Mouse (Mus musculus) neural tube, embryonic 13.5 days (tissue): ENCODE data around the gene Rnf167. TPM values are rescaled to one million over a fixed set of nuclear protein-coding genes. Genes with fewer than 3 reads are reported as not detected.
A peak's percentile ranks its signal among the peaks of the same experiment; 100 is the strongest.

ENCODE experiments used
- ATAC-seq: fragments of 200-750 bp; cut with Nextera tagmentation; 2 replicates; pipeline ENCODE4 v1.8.0; 2017; ENCODE audit warnings: low read depth, mild to moderate bottlenecking, moderate TSS enrichment, moderate library complexity
- H3K27ac ChIP-seq: fragments of 300-500 bp; sonication (generic); replicated peaks from 2 replicates; pipeline ENCODE4 v1.5.1; 2015; ENCODE audit warnings: moderate library complexity, mild to moderate bottlenecking, inconsistent platforms
- H3K27me3 ChIP-seq: fragments of 300-500 bp; sonication (generic); 2 replicates; pipeline ENCODE4 v1.6.1; 2015; ENCODE audit warnings: mild to moderate bottlenecking, inconsistent platforms
- H3K36me3 ChIP-seq: fragments of 300-500 bp; sonication (generic); 2 replicates; pipeline ENCODE4 v1.6.1; 2015; ENCODE audit warnings: mild to moderate bottlenecking, inconsistent platforms
- H3K4me1 ChIP-seq: fragments of 300-500 bp; sonication (generic); replicated peaks from 2 replicates; pipeline ENCODE4 v1.6.1; 2015; ENCODE audit warnings: inconsistent platforms
- H3K4me2 ChIP-seq: fragments of 300-500 bp; sonication (generic); 2 replicates; pipeline ENCODE4 v1.6.1; 2015; ENCODE audit warnings: inconsistent platforms, mild to moderate bottlenecking, moderate library complexity
- H3K4me3 ChIP-seq: fragments of 300-500 bp; sonication (generic); 2 replicates; pipeline ENCODE4 v1.5.1; 2015; ENCODE audit warnings: mild to moderate bottlenecking, inconsistent platforms
- H3K9ac ChIP-seq: fragments of 300-500 bp; sonication (generic); 2 replicates; pipeline ENCODE4 v1.6.1; 2015; ENCODE audit warnings: moderate library complexity, mild to moderate bottlenecking, inconsistent platforms
- H3K9me3 ChIP-seq: fragments of 300-500 bp; sonication (generic); 2 replicates; pipeline ENCODE4 v1.6.1; 2016; ENCODE audit warnings: inconsistent platforms
- WGBS: fragments of 180-500 bp; shearing (Covaris S2); methylation state at CpG from one replicate; pipeline ENCODE4 v1.1.7; 2015; 5-methylcytosine and 5-hydroxymethylcytosine counted together
- polyA plus RNA-seq: library from polyadenylated mRNA; unstranded; fragments of >200 nt; fragmentation: Nextera tagmentation; extraction: Ambion mirVana; gene quantifications from 2 replicates; pipeline ENCODE4 v1.2.1, GENCODE M21; 2015

The Rnf167 gene
- polyA plus RNA-seq, 1 experiment from 2014 or later: 106 TPM

DNA sequence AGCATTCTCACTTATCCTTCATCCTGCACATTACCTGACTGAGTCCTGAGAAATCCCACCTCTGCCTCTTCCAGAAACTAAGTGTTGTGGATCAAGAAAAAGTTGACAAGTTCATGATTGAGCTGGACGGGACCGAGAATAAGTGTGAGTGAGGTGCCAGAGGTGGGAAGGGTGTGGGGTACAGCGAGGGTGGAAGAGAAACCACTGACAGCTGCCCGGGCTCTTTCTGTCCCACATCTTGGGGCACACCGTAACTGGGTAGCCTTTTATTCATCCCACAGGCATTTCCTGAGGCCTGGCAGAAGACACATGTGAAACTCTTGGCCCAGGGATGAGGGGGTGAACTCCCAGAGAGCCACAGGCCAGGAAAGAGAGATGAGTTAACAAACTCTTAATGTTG lies 11.5 kb downstream of the Rnf167 start:
- H3K36me3 ChIP-seq: peaks cover 28% of the 10 kb centered on the region
- H3K27ac ChIP-seq: no peak overlapping the region
- H3K4me2 ChIP-seq: no peak overlapping the region
- no peak overlapping the region for H3K9ac ChIP-seq
- no peaks in the 10 kb centered on the region for H3K9me3 ChIP-seq
- H3K27me3 ChIP-seq: no peaks in the 10 kb centered on the region
- no peak for ATAC-seq
- H3K4me3 ChIP-seq: no peak overlapping the region
- peaks cover 23% of the 10 kb centered on the region for H3K4me1 ChIP-seq
- 90% methylated on average over 5 of the region's 5 CpGs for WGBS

DNA sequence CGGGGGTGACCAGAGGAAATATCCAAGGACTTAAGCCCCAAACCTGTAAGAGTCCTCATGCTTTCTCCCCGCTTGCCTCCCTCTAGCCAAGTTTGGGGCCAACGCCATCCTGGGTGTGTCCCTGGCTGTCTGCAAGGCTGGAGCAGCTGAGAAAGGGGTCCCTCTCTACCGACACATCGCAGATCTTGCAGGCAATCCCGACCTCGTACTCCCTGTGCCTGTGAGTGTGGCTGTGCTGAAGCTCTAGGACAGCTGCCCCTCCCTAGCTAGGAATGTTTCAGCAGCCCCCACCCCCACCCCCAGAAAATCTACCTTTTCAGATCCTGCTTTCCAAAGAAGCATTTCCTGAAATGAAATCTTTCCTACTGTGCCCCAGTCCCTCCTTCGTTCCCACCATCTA lies 11.9 kb downstream of the Rnf167 start:
- ATAC-seq: no peak

DNA sequence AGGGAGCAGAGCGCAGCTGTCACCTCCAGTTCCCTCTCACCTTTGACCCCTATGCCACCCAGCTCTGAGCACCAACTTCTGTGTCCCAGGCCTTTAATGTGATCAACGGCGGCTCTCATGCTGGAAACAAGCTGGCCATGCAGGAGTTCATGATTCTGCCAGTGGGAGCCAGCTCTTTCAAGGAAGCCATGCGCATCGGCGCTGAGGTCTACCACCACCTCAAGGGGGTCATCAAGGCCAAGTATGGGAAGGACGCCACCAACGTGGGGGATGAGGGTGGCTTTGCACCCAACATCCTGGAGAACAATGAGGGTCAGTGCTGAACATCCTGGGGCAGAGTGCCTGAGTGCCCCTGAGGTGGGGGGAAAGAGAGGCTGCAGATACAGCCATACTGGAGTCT lies 13.5 kb downstream of the Rnf167 start:
- no peaks in the 10 kb centered on the region for H3K27me3 ChIP-seq
- H3K36me3 ChIP-seq: peaks cover 47% of the 10 kb centered on the region
- 88% methylated on average over 8 of the region's 8 CpGs for WGBS
- H3K4me1 ChIP-seq: peaks cover 18% of the 10 kb centered on the region
- no peak overlapping the region for H3K27ac ChIP-seq
- H3K4me3 ChIP-seq: no peak overlapping the region
- no peak for ATAC-seq
- no peak overlapping the region for H3K9ac ChIP-seq
- H3K9me3 ChIP-seq: no peaks in the 10 kb centered on the region
- H3K4me2 ChIP-seq: no peak overlapping the region

More for the DNA sequence above, 11.9 kb downstream of the Rnf167 start:
- no peaks in the 10 kb centered on the region for H3K27me3 ChIP-seq
- no peak overlapping the region for H3K27ac ChIP-seq
- H3K9me3 ChIP-seq: no peaks in the 10 kb centered on the region
- peaks cover 32% of the 10 kb centered on the region for H3K36me3 ChIP-seq
- H3K9ac ChIP-seq: no peak overlapping the region
- 81% methylated on average over 8 of the region's 8 CpGs for WGBS
- no peak overlapping the region for H3K4me2 ChIP-seq
- H3K4me3 ChIP-seq: no peak overlapping the region
- H3K4me1 ChIP-seq: peaks cover 23% of the 10 kb centered on the region

DNA sequence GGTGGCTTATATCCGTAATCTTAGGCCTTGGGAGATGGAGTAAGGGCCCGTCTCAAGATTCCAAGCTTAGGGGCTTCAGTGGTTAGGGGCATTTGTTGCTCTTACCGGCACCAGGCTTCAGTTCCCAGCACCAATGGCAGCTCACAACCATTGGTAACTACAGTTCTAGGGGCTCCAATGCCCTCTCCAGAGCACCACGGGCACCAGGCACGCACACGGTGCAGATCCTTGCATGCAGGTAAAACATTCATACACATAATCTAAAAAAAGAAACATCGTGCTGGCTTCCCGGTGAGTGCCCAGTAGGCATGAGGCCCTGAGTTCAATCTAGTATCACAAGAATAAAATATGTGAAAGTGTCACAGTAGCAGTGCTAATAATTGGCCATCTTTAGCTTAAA lies 16.1 kb downstream of the Rnf167 start:
- H3K27me3 ChIP-seq: no peaks in the 10 kb centered on the region
- H3K27ac ChIP-seq: no peak overlapping the region
- no peaks in the 10 kb centered on the region for H3K9me3 ChIP-seq
- no peak overlapping the region for H3K4me3 ChIP-seq
- 95% methylated on average over 8 of the region's 8 CpGs for WGBS
- peaks cover 14% of the 10 kb centered on the region for H3K4me1 ChIP-seq
- H3K4me2 ChIP-seq: no peak overlapping the region
- no peak for ATAC-seq
- H3K9ac ChIP-seq: no peak overlapping the region
- H3K36me3 ChIP-seq: peaks cover 53% of the 10 kb centered on the region

DNA sequence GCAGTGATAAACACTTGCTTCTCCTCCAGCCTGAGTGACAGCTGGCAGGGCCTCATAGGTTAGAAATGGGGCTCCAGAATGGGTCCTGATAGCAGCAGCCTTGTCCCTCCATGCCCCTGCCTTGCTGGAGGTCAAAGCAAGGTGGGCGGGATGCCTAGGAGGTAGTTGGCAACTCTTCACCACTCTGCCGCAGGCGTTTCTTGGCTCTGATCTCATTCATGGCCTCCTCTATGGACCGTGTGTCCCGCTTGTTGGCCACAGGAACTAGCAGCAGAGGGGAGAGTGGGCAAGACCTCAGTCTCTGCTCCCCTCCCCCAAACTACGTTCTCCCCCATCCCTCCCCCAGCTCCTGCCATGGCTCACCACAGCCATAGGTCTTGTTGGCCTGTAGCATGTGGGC lies 16.9 kb downstream of the Rnf167 start:
- no peaks in the 10 kb centered on the region for H3K27me3 ChIP-seq
- H3K4me3 ChIP-seq: no peak overlapping the region
- no peaks in the 10 kb centered on the region for H3K9me3 ChIP-seq
- WGBS: 93% methylated on average over 6 of the region's 6 CpGs
- H3K36me3 ChIP-seq: peaks cover 53% of the 10 kb centered on the region
- peaks cover 17% of the 10 kb centered on the region for H3K4me1 ChIP-seq
- ATAC-seq: no peak
- H3K4me2 ChIP-seq: no peak overlapping the region
- no peak overlapping the region for H3K9ac ChIP-seq
- H3K27ac ChIP-seq: no peak overlapping the region

DNA sequence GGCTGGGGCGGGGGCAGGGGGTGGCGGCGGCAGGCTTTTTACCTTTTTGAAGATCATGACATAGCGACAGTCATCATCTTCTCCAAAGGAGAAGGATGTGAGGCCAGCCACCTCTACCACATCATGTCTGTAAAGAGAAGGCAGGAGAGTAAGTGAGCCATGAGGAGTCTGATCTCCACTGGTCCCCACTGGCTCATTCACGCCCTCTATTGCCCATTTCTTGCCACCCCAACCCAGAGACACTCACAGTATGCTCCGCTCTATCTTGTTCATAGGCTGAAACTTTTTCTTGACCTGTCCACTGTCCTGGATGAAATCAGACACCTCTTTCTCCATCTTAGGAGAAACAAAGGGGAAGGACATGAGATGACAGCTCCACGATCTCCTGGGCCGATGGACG lies 17.7 kb downstream of the Rnf167 start:
- Histone ChIP-seq H3K27ac (no peak overlapping the region), H3K27me3 (no peaks in the 10 kb centered on the region), H3K4me1 (peaks cover 17% of the 10 kb centered on the region), H3K9ac (no peak overlapping the region), H3K4me2 (no peak overlapping the region), H3K4me3 (no peak overlapping the region), H3K9me3 (no peaks in the 10 kb centered on the region), H3K36me3 (peaks cover 53% of the 10 kb centered on the region)
- ATAC-seq: no peak
- WGBS: 94% methylated on average over 9 of the region's 9 CpGs

DNA sequence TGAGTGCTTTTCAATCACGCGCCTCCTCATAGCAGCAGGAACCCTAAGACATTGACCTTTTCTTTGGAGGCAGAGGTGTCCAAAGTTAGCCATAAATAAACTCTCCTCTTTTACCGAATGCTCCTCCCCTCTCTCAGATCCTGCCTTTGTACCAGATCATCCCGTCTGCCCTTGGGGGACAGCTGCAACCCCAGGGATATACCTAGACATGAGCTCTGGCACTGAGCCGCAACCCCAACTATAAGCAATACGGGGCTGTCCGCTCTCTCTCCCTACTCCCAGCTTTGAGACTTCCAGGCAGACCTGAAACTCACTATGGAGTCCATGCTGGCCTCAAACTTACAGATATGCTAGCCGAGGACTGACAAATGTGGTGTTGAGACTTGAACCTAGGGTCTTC lies 19.7 kb downstream of the Rnf167 start:
- 92% methylated on average over 8 of the region's 8 CpGs for WGBS
- H3K4me3 ChIP-seq: no peak overlapping the region
- ATAC-seq: no peak
- H3K27me3 ChIP-seq: no peaks in the 10 kb centered on the region
- no peak overlapping the region for H3K4me2 ChIP-seq
- H3K9me3 ChIP-seq: no peaks in the 10 kb centered on the region
- H3K36me3 ChIP-seq: peaks cover 48% of the 10 kb centered on the region
- H3K27ac ChIP-seq: no peak overlapping the region
- peaks cover 36% of the 10 kb centered on the region for H3K4me1 ChIP-seq
- H3K9ac ChIP-seq: no peak overlapping the region

DNA sequence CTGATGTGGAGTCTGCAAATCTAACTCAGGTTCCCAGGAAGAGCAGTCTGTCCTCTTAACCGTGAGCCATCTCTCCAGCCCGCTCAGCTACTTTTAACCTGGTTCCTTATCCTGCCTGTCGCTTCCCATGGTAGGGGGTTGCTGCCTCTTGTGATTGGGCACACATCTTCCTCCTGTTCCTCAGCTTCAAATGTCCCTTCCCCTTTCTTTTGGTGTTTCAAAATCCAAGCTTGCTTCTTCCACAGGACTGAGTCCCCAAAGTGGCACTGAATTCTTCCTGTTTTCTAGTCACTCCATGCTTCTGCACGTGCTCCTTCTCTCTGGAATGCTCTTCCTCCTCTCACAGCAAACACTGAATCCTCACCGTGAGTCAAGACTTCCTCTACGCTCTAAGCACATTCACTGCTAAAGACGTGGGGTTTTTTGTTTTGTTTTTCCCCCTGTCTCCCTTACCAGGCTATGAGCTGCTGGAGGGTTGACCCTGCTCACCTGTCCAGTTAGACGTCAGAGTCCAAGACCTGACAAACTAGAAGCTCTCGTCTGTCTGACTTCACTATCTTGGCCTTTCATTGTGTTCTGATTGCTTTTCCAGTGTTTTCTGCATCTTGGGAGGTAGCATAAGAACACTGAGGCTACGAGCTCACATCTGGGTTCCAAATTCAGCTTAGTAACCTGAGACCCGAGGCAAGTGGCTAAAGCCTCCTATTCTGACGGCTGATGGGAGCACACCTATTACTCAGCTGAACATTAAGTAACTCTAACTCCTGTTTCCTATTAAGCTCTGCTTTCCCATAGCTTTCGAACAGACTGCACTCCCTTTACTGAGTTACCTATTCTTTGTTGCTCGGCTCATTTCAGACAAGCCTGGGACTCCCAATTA lies 20.5 kb downstream of the Rnf167 start:
- peaks cover 37% of the 10 kb centered on the region for H3K4me1 ChIP-seq
- H3K4me2 ChIP-seq: peak overlapping the region; percentile 92
- H3K27me3 ChIP-seq: no peaks in the 10 kb centered on the region
- H3K4me3 ChIP-seq: peak overlapping the region; percentile 66
- no peak for ATAC-seq
- H3K27ac ChIP-seq: peak overlapping the region; percentile 90
- H3K9ac ChIP-seq: peak overlapping the region; percentile 72
- H3K36me3 ChIP-seq: peaks cover 45% of the 10 kb centered on the region
- H3K9me3 ChIP-seq: no peaks in the 10 kb centered on the region
- WGBS: 78% methylated on average over 14 of the region's 14 CpGs

DNA sequence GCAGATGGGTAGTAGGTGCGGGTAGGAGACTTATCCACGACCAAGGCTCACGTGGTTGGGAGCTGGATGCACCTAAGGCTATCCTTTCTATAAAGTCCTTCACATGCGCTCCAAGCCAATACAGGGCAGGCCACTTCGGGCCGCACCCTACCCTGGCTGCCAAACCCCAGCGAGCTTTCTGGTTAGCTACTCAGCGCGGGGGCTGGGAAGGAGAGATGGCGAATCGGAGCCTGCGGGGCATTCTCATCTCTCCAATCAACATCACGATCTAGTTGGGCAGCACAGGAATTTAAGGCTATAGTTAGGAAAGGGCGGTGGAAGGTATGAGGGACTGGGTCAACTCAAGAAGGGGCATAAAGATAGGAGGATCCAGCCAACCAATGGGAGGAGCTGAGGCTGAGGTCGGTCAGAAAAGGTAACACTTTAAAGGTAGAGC lies 21.3 kb downstream of the Rnf167 start:
- Histone ChIP-seq H3K9me3 (no peaks in the 10 kb centered on the region), H3K4me1 (peaks cover 37% of the 10 kb centered on the region), H3K36me3 (peaks cover 41% of the 10 kb centered on the region), H3K27ac (peak overlapping the region; percentile 90), H3K4me2 (peak overlapping the region; percentile 92), H3K27me3 (no peaks in the 10 kb centered on the region), H3K9ac (peak overlapping the region; percentile 72), H3K4me3 (peak overlapping the region; percentile 66)
- no peak; the same call in 1 of the 2 replicates for ATAC-seq
- under 1% methylated on average over 15 of the region's 15 CpGs for WGBS

DNA sequence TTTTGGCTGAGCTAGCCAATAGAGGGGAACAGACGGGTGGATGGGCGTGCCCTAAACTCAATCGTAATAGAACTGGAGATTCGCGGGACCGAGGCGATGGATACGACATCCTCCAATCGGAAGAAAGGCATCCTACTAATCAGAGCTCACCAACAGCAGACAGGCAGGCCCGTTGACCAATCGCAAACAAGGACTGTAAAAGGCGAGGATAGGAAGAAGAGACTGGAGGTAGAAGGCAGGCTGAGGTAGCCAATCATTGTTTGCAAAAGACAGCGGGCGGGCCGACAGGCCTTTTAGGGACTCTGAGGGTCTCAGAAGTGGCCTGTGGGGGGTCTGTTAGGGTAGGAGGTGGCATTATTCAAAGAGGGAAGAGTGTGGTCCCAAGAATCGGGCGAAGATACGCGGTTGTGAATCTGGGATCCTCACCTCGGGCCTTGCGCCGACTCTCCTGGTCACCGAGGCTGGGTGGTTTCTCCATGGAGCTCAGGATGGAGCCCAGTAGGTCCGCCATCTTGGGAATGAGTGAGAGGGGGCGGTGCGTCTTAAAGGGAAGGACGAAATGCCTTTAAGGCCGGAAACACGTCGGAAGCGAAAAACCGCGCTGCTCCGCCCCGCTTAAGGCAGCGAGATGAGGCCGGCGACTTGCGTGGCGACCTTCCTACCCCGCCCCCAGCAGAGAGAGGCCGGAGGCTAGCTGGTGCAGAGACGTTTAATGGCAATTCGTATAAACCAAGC lies 21.9 kb downstream of the Rnf167 start, which contains the start of gene Spag7:
Spag7 (minus strand) TSS at position 646 of the 735 bp plus-strand sequence.
- Histone ChIP-seq H3K27me3 (no peaks in the 10 kb centered on the region), H3K4me3 (peak within 1 kb of the TSS; percentile 66), H3K4me2 (peak within 1 kb of the TSS; percentile 92), H3K9ac (peak within 1 kb of the TSS; percentile 91), H3K4me1 (peaks cover 37% of the 10 kb centered on the region), H3K9me3 (no peaks in the 10 kb centered on the region), H3K27ac (peak within 1 kb of the TSS; percentile 98), H3K36me3 (peaks cover 41% of the 10 kb centered on the region)
- under 1% methylated on average over 44 of the region's 44 CpGs for WGBS
- peak; percentile 96 for ATAC-seq

DNA sequence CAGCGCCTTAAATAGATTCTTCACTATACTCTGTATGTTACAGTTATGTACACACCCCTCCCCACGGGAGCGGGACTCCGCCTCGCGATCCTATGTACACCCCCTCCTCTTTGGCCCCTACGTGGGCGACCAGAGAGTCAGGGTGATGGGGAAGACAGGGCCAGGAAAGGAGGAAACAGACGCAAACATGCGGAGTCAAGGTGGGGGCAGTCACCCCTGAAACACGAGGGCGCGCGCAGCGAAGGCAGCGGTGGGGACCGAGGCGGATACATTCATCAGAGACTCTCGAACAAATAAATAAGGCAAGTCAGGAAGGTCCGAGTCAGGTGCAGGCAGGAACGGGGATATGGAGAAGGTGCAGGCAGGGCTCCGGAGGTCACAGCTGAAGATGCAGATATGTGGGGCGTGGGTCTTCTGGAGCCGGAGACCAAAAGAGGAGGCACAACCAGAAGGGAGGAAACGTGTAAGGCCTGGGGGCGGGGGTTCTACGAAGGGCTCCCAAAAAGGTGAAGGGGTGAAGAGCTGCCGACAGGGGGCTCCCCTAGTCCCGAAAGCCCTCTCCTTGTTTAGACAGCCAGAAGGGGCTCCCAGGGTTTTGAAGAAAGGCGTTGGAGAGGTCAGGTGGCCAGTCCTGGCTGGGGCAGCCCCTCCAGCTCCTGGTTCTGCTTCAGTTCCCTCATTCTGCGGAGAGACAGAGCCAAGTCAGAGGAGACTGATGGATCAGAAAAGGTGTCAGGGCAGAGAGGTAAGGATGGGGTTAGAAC lies 22.7 kb downstream of the Rnf167 start:
- WGBS: under 1% methylated on average over 31 of the region's 31 CpGs
- H3K9me3 ChIP-seq: no peaks in the 10 kb centered on the region
- peak overlapping the region; percentile 66 for H3K4me3 ChIP-seq
- H3K27me3 ChIP-seq: no peaks in the 10 kb centered on the region
- peaks cover 37% of the 10 kb centered on the region for H3K4me1 ChIP-seq
- H3K9ac ChIP-seq: peak overlapping the region; percentile 91
- ATAC-seq: peak; percentile 48
- H3K4me2 ChIP-seq: peak overlapping the region; percentile 92
- peak overlapping the region; percentile 98 for H3K27ac ChIP-seq
- H3K36me3 ChIP-seq: peaks cover 40% of the 10 kb centered on the region
